Mouse (Mus musculus) layer of hippocampus, postnatal 25 days (tissue): ENCODE data around the gene Hsd17b13. TPM values are rescaled to one million over a fixed set of nuclear protein-coding genes. Genes with fewer than 3 reads are reported as not detected.
A peak's percentile ranks its signal among the peaks of the same experiment; 100 is the strongest.

Experiments used
- DNase-seq, 2 experiments: peaks; one replicate each; pipeline ENCODE4 v3.0.0; 2022; ENCODE audit warnings: mixed read lengths in 2 of 2, low spot score in 1 of 2; ENCODE audit errors: extremely low spot score in 1 of 2
- total RNA-seq, 2 experiments: library from RNA; stranded (reverse); gene quantifications; 2 replicates each; pipeline ENCODE4 v1.2.3; 2021

The Hsd17b13 gene
- total RNA-seq, 2 experiments from 2014 or later, result not detected

- DNase-seq, result peak; percentile 92 to 100
These were observed 49.6 kb downstream of the Hsd17b13 start for GRCm38 (mm10) chr5:103927429-103928195.

- no peak for DNase-seq
These were observed 50.8 kb downstream of the Hsd17b13 start for GRCm38 (mm10) chr5:103926398-103926797.

- DNase-seq, result no peak
These were observed 53.5 kb downstream of the Hsd17b13 start for GRCm38 (mm10) chr5:103923755-103924154.

GRCm38 (mm10) chr5:103923101-103923500 lies 54.1 kb downstream of the Hsd17b13 start:
- DNase-seq, result no peak

GRCm38 (mm10) chr5:103922436-103922835 lies 54.8 kb downstream of the Hsd17b13 start:
- DNase-seq, result no peak

GRCm38 (mm10) chr5:103919497-103919896 lies 57.7 kb downstream of the Hsd17b13 start:
- DNase-seq, result no peak

- DNase-seq, result no peak
These were observed 59.0 kb downstream of the Hsd17b13 start for GRCm38 (mm10) chr5:103918233-103918632.

GRCm38 (mm10) chr5:103917357-103917895 lies 59.8 kb downstream of the Hsd17b13 start:
- DNase-seq, result no peak

GRCm38 (mm10) chr5:103916595-103917356 lies 60.4 kb downstream of the Hsd17b13 start:
- DNase-seq, result no peak

- no peak for DNase-seq
These were observed 62.6 kb downstream of the Hsd17b13 start for GRCm38 (mm10) chr5:103914335-103915226.

GRCm38 (mm10) chr5:103913150-103913549 lies 64.1 kb downstream of the Hsd17b13 start:
- no peak for DNase-seq

- DNase-seq, result no peak
These were observed 65.7 kb downstream of the Hsd17b13 start for GRCm38 (mm10) chr5:103911555-103911954.

GRCm38 (mm10) chr5:103910748-103911409 lies 66.3 kb downstream of the Hsd17b13 start, which contains the start of gene Klhl8:
TSS of gene Klhl8 (minus strand) at chr5:103911259.
- DNase-seq, result peak; percentile 71 to 73

- DNase-seq, result no peak
These were observed 67.1 kb downstream of the Hsd17b13 start for GRCm38 (mm10) chr5:103910156-103910555.

- no peak for DNase-seq
These were observed 67.7 kb downstream of the Hsd17b13 start for GRCm38 (mm10) chr5:103909466-103909865.

- no peak for DNase-seq
These were observed 68.4 kb downstream of the Hsd17b13 start for GRCm38 (mm10) chr5:103908851-103909250.

GRCm38 (mm10) chr5:103907844-103908243 lies 69.4 kb downstream of the Hsd17b13 start:
- DNase-seq, result no peak

GRCm38 (mm10) chr5:103906173-103906572 lies 71.0 kb downstream of the Hsd17b13 start:
- no peak for DNase-seq
